Mouse (Mus musculus): ENCODE results near the gene Zfp94. TPM values are rescaled to one million over a fixed set of nuclear protein-coding genes. Genes with fewer than 3 reads are reported as not detected.

The Zfp94 gene
- total RNA-seq, 4 experiments from 2014 or later: 14.2 to 16.4 (median 15.7) TPM

DNA sequence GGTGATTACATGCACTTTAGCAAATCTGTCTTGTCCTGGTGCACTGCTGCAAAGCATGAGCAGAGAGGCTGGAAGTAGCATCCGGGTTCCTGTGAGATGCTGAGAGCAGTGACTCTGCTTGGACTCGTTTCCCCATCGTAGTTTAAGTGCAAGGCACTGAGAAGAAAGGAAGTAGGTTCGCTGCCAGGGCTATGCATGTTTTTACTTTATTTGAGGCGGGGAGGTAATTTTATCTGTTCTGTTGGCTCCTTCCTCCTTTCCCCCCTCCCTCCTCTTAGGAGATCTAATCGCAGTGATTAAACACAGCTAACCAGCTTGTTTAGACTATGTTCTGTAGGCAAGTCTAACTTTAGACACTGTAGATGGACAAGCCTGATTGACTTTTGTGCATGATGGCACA is 2.5 kb upstream of the Zfp94 start:
- no peak for DNase-seq (ENCODE audit: low spot score in 2 of 2)

DNA sequence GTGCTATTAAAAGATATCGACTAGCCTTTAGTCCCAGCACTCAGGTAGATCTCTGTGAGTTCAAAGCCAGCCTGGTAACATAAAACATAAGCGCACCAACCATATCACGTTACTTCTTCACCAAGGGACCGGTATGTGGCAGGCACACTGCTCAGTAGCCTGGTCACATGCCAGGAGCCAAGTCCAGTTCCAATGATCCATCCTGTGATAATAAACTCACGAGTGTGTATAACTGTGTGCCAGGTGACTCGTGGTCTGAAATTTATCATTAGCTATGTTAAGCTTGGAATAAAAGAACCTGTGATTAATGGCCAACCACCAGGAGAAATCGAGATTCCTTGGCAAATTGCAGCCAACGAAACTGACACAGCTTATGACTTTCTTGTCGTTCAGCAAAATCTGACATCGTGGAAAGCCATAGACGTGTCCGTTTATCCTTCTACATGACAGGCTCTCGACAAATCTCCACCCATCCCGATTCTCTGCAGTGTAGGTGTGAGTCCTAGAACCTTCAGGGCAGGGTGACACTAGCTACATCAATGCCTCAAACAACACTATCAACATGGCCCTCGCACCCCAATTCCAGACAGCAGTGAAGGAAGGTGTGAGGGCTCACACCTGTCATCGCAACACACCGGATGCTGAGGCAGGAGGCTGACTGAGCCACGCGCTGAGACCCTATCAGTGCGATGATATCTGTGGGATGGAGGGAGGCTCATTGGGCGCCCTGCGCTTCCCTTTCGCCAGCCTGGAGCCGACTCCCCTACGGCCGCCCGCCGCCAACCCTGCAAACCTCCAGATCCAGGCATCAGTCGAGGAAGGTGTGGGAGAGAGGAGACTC is 520 bp downstream of the Zfp94 start:
- no peak for DNase-seq (ENCODE audit: low spot score in 2 of 2)

DNA sequence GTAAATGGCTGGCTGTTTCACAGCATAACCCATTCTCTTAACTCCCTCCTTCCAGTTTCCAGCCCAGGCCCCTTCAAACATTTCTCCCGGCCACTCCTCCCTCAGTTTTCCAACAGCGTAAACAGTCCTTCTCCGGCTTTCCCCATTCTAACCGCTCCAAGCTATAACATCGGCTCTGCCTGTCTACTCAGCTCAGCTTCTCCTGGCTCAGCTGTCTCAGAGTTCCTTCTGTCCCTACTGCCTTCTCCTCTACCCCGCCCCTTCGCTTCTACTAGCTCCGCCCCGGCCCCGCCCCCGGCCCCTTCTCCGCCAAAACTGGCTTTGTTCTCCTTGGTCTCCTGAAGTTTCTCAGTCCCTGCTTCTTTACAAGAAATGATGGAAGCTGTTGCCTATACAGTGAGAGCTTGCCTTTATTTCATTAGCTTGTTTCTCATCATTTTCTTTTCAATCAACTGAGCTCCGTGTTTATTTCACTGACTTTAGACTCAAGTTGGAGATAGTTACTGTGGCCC is 15.6 kb downstream of the Zfp94 start, which contains the start of gene Zfp61:
Zfp61 (minus strand) TSS at position 462 of the 512 bp plus-strand sequence.
- DNase-seq (ENCODE audit: low spot score in 2 of 2): no peak

- DNase-seq (ENCODE audit: low spot score in 2 of 2): no peak
Measured at GRCm38 (mm10) chr7:24299823-24300481, 16.5 kb downstream of the Zfp94 start.

DNA sequence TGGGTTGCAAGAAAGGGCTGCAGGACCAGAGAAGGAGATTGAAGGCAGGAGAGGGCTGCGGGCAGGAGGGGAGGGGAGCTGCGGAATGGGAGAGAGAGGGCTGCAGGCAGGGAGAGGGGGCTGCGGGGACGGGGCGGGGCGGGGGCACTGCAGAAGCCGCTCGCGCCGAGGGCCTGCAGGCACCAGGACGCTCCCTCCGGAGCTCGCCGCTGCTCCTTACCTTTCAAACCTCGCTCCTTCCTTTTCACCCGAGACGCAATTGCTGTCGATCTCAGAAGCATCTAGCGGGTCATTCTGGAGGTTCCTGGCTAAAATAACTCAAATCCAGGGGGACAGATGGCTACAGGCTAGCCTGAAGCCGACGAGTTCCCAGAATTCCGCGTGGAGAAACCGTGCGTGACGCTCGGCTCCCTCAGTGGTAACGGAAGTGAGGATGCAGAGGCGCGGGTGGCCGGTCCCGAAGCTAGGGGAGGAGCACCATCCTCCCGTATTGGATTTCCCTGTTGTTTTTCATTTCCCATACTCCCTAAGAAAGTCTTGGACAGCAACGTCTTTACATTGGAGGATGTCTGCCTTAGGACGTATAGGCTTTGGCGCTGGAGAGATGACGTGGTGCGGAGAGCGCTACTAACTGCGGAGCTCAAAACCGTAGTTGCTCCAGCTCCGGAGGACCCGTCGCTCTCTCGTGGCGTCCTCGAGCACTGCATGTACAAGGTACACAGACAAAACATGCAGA is 17.3 kb downstream of the Zfp94 start:
- DNase-seq (ENCODE audit: low spot score in 2 of 2): peak; percentile 78 to 93

DNA sequence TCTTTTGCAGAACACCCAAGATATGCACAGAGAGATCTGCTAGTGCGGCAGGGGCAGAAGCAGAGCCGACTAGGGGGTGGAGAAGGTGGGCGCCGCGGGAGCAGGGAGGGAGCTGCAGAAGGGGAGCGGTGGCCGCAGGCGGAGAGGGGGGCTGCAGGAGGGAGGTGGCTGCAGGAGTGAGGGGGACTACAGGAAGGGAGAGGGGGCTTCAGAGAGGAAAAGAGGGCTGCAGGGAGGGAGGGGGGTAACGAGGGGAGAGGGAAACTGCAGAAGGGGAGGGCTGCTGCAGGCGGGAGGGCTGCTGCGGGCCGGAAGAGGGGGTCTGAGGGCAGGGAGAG is 17.9 kb downstream of the Zfp94 start:
- no peak for DNase-seq (ENCODE audit: low spot score in 2 of 2)

GRCm38 (mm10) chr7:24297361-24298095 is 18.9 kb downstream of the Zfp94 start:
- no peak for DNase-seq (ENCODE audit: low spot score in 2 of 2)

- no peak for DNase-seq (ENCODE audit: low spot score in 2 of 2)
Measured at GRCm38 (mm10) chr7:24296386-24296785, 20.1 kb downstream of the Zfp94 start.

GRCm38 (mm10) chr7:24295376-24295775 is 21.1 kb downstream of the Zfp94 start:
- DNase-seq (ENCODE audit: low spot score in 2 of 2): no peak

- no peak for DNase-seq (ENCODE audit: low spot score in 2 of 2)
Measured at GRCm38 (mm10) chr7:24294763-24295162, 21.7 kb downstream of the Zfp94 start.

- DNase-seq (ENCODE audit: low spot score in 2 of 2): no peak
Measured at GRCm38 (mm10) chr7:24293061-24293851, 23.2 kb downstream of the Zfp94 start.

DNA sequence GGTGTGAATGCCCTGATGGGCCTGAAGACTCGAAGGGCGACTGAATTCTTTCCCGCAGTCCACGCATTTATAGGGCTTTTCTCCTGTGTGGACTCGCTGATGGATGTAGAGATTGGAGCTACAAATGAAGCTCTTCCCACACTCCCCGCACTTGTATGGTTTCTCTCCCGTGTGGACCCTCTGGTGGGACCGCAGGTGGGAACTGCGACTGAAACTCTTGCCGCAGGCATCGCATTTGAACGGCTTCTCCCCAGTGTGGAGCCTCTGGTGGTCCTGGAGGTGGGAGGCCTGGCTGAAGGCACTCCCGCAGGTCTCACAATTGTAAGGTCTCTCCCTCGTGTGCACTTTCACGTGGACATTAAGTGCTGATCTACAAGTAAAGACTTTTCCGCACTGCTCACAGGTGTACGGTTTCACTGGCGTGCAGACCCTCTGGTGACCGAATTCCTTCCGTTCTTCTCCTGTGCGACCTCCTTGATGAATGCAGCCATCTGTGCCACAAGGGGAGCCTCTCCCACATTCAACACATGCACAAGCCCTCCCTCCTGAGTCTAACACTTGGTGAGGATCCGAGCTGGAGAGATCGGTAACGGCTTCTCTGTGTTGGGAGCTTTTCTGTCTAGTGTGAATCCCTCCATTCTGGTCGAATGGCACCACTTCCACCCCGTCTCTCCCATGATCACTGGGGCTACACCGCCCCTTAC is 24.9 kb downstream of the Zfp94 start:
- no peak for DNase-seq (ENCODE audit: low spot score in 2 of 2)

DNA sequence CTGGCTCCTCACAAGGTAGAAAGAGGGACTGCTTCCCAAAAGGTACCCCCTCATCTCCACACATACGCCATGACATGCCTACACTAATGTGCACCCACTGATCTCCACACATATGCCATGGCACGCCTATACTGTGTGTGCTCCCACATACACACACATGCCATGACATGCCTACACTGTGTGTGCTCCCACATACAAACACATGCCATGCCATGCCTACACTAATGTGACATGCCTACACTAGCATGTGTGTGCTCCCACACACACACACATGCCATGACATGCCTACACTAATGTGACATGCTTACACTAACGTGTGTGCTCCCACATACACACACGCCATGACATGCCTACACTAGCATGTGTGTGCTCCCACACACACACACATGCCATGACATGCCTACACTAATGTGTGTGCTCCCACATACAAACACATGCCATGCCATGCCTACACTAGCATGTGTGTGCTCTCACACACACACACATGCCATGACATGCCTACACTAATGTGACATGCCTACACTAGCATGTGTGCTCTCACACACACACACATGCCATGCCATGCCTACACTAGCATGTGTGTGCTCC is 26.3 kb downstream of the Zfp94 start:
- no peak for DNase-seq (ENCODE audit: low spot score in 2 of 2)

- no peak for DNase-seq (ENCODE audit: low spot score in 2 of 2)
Measured at GRCm38 (mm10) chr7:24288512-24288911, 28.0 kb downstream of the Zfp94 start.

- no peak for DNase-seq (ENCODE audit: low spot score in 2 of 2)
Measured at GRCm38 (mm10) chr7:24287670-24288069, 28.8 kb downstream of the Zfp94 start.

- DNase-seq (ENCODE audit: low spot score in 2 of 2): no peak
Measured at GRCm38 (mm10) chr7:24286916-24287315, 29.6 kb downstream of the Zfp94 start.

DNA sequence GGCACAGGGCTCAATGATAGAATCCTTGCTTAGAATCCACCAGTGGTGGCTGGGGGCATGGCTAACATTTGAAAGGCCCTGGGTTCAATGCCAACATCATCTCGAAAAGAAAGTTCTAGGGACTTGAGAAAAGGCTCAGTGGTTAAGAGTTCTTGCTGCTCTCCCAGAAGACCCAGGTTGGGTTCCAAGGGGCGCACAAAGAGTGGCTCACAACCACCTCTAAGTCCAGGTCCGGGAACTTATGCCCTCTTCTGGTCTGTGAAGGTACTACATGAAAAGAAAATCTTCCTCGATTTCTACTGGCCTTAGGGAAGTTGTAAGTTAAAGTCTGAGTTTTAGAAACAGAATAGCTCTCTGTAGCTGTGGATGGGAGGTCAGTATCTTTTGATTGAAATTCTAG is 30.4 kb downstream of the Zfp94 start:
- DNase-seq (ENCODE audit: low spot score in 2 of 2): no peak

- DNase-seq (ENCODE audit: low spot score in 2 of 2): no peak
Measured at GRCm38 (mm10) chr7:24280858-24281145, 35.7 kb downstream of the Zfp94 start.

DNA sequence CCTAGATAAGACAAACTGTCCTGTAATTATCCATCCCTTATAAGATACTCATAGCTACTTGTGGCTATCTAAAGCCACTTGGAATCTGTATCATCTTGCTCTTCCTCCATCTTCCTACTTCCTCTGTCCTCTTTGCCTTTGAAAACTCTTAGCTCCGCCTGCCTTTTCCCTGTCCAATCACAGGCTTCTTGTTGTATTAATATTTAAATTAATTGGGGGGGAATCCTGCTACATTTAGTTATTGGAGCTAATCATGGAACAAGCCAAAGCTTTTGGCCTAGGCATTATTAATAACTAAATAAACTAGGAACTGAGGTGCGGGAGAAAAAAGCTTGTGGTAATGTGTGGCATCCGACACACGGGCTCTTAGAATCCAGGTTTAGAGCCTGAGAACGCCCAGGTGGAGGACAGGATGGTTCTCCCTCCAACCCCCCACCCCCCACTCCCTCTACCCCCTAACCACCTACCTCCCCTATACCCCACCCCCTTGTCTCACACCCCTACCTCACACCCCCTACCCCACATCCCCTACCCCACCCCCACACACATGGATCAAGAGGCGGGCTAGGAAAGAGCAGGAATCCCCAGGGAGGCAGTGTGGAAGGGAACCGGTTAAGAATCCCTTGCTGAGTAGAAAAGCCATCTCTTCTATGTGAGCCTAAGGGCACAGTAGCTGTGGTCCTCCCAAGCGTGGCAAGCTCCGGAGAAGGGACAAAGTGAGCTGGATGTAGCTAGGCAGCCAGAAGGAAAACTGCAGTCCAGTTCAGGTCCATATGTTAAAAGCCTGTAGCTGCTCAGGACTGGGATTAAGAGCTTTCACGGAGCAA is 36.2 kb downstream of the Zfp94 start:
- DNase-seq (ENCODE audit: low spot score in 2 of 2): no peak

Data from left cerebral cortex, adult 8-10 months (tissue).